Mouse (Mus musculus): Measurements from ENCODE around the gene Eno1. TPM values are rescaled to one million over a fixed set of nuclear protein-coding genes. Genes with fewer than 3 reads are reported as not detected.

Eno1 gene
- polyA plus RNA-seq, 1 experiment from 2014 or later = 935 TPM

DNA sequence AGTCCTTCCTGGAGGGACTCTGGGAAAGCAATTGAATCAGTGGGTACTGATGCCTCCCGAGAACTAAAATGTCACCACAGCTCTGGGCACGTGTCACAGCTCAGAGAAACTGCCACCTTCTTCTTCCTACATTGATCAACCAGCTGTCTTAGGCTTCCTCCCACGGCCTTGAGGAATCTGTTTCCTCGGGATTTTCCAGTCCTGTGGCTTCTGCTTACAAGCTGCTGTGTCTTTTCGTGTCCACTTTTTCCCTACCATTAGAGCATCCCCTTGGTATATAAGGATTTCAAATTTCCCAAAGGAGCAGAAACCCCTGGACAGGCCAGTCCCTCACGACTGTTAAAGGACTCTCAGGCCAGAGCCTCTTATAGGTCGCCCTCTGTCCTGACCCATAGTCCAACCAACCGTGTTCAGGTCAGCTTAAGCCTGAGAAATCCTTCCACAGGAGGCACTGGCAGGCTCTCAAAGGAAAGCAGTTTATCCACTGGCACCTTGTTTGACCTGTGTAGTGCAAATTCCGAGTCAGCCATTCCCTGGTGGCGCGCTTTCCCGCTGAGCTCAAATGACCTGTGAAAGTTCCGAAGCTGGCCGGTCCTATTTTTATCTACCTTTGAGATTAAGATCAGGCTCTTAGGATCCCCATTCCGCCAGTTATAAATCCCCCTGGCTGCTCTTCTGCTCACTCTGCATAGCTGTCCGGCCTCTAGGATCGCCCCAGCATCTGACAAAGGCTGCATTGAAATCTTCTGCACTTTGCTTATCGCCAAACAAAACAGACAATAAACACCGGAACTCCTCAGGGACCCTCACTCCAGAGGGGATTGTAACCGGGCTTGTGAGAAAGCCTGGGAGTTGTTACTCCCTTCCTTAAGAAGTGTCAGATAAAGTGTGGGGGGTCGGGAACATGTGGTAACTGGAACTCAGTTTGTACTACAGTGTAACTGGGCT is 5.8 kb upstream of the Eno1 start:
- H3K4me2 ChIP-seq (ENCODE audit: low read length) = no peak overlapping the region
- no peaks in the 10 kb centered on the region for H3K36me3 ChIP-seq (ENCODE audit: control insufficient read depth, insufficient read depth, low read length)
- 6% methylated on average over 21 of the region's 21 CpGs for WGBS
- no peaks in the 10 kb centered on the region for H3K9me3 ChIP-seq (ENCODE audit: control insufficient read depth, low read length)
- peaks cover 8% of the 10 kb centered on the region; the same call in 1 of the 2 replicates for H3K4me1 ChIP-seq (ENCODE audit: control insufficient read depth, insufficient read depth, low read length)
- no peak overlapping the region for H3K9ac ChIP-seq (replicated peaks; ENCODE audit: low read length)
- no peak overlapping the region for H3K4me3 ChIP-seq (replicated peaks; ENCODE audit: low read depth, low read length)
- H3K27me3 ChIP-seq (ENCODE audit: control insufficient read depth, insufficient read depth, low read length) = no peaks in the 10 kb centered on the region
- no peak overlapping the region for H3K27ac ChIP-seq (replicated peaks; ENCODE audit: low read depth, low read length)
- DNase-seq (no peak), ATAC-seq (ENCODE audit: low FRiP score, low TSS enrichment) (no peak)

DNA sequence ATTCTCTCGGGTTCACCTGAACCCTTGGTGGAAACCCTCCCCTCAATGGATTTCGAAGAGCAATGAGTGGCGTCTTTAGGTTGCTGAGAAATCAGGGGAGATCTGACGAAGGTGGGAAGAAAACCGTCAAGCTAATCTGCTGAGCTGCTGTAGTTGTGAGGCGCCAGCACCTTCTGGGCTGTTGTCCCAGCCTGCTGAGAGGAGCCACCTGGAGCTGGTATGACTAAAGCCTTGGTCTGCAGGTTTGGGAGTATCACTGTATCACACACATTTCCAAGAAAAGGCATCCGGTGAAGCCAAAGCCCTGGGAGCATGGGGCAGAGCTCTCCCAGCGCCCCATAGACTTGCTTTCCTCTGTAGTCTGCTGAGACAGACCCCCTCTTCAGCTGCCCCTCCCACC is 4.7 kb upstream of the Eno1 start:
- WGBS = 67% methylated on average over 8 of the region's 8 CpGs

DNA sequence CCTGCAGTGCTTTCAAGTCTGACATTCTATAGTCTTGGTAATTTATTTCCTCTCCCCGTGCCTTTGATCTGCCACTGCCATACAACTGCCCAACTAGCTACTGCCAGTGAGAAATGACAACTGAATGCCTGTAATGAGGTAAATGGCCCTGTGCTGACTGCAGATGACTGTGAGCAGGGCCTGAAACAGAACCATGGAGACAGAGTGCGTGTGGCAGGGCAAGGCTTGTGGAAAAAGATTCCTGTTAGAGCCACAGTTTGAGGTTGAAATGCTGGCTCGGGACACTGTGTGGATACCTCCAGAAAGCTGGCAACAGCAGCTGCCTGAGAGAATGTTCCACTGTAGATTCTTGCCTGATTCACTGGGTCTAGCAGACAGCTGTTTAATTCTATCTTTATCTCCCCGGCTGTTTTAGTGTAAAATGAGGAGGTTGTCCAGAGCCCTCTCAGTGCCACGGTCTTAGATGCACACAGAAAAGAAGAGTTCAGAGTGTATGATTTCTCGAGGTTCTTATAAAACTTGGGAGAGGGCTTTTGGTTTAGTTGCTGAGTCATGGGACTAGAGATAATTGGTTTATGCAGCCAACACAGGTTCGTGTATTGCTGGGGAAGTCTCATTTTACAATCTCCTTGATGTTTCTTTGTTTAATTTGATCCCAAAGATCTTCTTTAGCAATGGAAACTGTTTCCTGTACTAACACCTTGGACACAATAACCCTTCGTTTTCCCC is 1.8 kb upstream of the Eno1 start:
- H3K27ac ChIP-seq (replicated peaks; ENCODE audit: low read depth, low read length) = no peak overlapping the region
- no peak overlapping the region for H3K4me2 ChIP-seq (ENCODE audit: low read length)
- H3K27me3 ChIP-seq (ENCODE audit: control insufficient read depth, insufficient read depth, low read length) = no peaks in the 10 kb centered on the region
- peaks cover 33% of the 10 kb centered on the region for H3K4me1 ChIP-seq (ENCODE audit: control insufficient read depth, insufficient read depth, low read length)
- DNase-seq (no peak), ATAC-seq (ENCODE audit: low FRiP score, low TSS enrichment) (no peak)
- no peaks in the 10 kb centered on the region for H3K9me3 ChIP-seq (ENCODE audit: control insufficient read depth, low read length)
- H3K36me3 ChIP-seq (ENCODE audit: control insufficient read depth, insufficient read depth, low read length) = no peaks in the 10 kb centered on the region
- no peak overlapping the region for H3K9ac ChIP-seq (replicated peaks; ENCODE audit: low read length)
- WGBS = 36% methylated on average over 8 of the region's 8 CpGs
- H3K4me3 ChIP-seq (replicated peaks; ENCODE audit: low read depth, low read length) = no peak overlapping the region

More for the DNA sequence above, 4.7 kb upstream of the Eno1 start:
- Histone ChIP-seq H3K9ac (replicated peaks; ENCODE audit: low read length) (no peak overlapping the region), H3K4me1 (ENCODE audit: control insufficient read depth, insufficient read depth, low read length) (peaks cover 13% of the 10 kb centered on the region), H3K4me2 (ENCODE audit: low read length) (no peak overlapping the region), H3K4me3 (replicated peaks; ENCODE audit: low read depth, low read length) (no peak overlapping the region), H3K27me3 (ENCODE audit: control insufficient read depth, insufficient read depth, low read length) (no peaks in the 10 kb centered on the region), H3K27ac (replicated peaks; ENCODE audit: low read depth, low read length) (no peak overlapping the region), H3K9me3 (ENCODE audit: control insufficient read depth, low read length) (no peaks in the 10 kb centered on the region), H3K36me3 (ENCODE audit: control insufficient read depth, insufficient read depth, low read length) (no peaks in the 10 kb centered on the region)
- ATAC-seq (ENCODE audit: low FRiP score, low TSS enrichment) (no peak), DNase-seq (no peak)

DNA sequence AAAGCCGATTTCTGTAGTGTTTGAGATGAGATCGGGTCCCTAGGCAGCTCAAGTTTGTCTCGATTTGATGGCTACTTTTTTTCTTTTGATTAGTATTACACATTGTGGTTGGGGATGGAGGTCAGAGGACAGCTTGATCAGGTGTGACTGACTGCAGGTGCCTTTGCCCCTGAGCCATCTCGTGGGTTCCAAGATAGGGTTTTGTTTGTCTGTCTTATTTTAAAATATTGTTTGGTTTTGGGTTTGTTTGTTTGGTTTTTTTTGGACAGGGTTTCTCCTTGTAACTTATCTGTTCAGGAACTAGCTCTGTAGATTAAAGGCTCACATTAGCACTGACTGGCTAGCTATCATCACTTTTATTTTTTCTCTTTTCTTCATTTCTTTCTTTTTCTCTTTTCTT is 936 bp upstream of the Eno1 start:
- DNase-seq = no peak
- Histone ChIP-seq H3K4me1 (ENCODE audit: control insufficient read depth, insufficient read depth, low read length) (peaks cover 34% of the 10 kb centered on the region), H3K27ac (replicated peaks; ENCODE audit: low read depth, low read length) (no peak overlapping the region), H3K36me3 (ENCODE audit: control insufficient read depth, insufficient read depth, low read length) (peaks cover 3% of the 10 kb centered on the region; the same call in 1 of the 2 replicates), H3K4me3 (replicated peaks; ENCODE audit: low read depth, low read length) (no peak overlapping the region), H3K27me3 (ENCODE audit: control insufficient read depth, insufficient read depth, low read length) (no peaks in the 10 kb centered on the region), H3K9me3 (ENCODE audit: control insufficient read depth, low read length) (no peaks in the 10 kb centered on the region), H3K4me2 (ENCODE audit: low read length) (no peak overlapping the region), H3K9ac (replicated peaks; ENCODE audit: low read length) (no peak overlapping the region)
- no peak for ATAC-seq (ENCODE audit: low FRiP score, low TSS enrichment)
- WGBS = 79% methylated on average over 4 of the region's 4 CpGs

DNA sequence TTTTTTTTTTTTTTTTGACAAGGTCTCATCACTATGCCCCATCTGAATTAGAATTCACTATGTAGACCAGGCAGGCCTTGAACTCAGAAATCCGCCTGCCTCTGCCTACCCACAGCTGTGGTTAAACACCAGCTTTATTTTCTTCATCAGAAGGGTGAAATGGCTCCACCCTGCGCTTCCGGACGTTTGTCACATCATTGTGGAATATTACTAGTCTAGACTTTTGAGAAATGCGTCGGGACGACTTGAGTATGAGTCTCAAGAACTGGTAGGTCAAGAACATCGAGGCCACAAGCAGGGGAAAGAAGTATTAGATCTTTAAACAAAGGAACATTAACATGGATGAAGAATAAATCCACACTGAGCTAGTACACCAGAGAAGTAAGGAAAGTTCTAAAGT is 490 bp upstream of the Eno1 start:
- DNase-seq (no peak), ATAC-seq (ENCODE audit: low FRiP score, low TSS enrichment) (no peak)
- Histone ChIP-seq H3K4me2 (ENCODE audit: low read length) (peak overlapping the region; percentile 86), H3K9me3 (ENCODE audit: control insufficient read depth, low read length) (no peaks in the 10 kb centered on the region), H3K27me3 (ENCODE audit: control insufficient read depth, insufficient read depth, low read length) (no peaks in the 10 kb centered on the region), H3K27ac (replicated peaks; ENCODE audit: low read depth, low read length) (peak overlapping the region; percentile 100), H3K4me1 (ENCODE audit: control insufficient read depth, insufficient read depth, low read length) (peaks cover 30% of the 10 kb centered on the region), H3K4me3 (replicated peaks; ENCODE audit: low read depth, low read length) (peak overlapping the region; percentile 50), H3K9ac (replicated peaks; ENCODE audit: low read length) (peak overlapping the region; percentile 91; the same call in 1 of the 2 replicates), H3K36me3 (ENCODE audit: control insufficient read depth, insufficient read depth, low read length) (peaks cover 7% of the 10 kb centered on the region)
- WGBS = 82% methylated on average over 8 of the region's 8 CpGs

DNA sequence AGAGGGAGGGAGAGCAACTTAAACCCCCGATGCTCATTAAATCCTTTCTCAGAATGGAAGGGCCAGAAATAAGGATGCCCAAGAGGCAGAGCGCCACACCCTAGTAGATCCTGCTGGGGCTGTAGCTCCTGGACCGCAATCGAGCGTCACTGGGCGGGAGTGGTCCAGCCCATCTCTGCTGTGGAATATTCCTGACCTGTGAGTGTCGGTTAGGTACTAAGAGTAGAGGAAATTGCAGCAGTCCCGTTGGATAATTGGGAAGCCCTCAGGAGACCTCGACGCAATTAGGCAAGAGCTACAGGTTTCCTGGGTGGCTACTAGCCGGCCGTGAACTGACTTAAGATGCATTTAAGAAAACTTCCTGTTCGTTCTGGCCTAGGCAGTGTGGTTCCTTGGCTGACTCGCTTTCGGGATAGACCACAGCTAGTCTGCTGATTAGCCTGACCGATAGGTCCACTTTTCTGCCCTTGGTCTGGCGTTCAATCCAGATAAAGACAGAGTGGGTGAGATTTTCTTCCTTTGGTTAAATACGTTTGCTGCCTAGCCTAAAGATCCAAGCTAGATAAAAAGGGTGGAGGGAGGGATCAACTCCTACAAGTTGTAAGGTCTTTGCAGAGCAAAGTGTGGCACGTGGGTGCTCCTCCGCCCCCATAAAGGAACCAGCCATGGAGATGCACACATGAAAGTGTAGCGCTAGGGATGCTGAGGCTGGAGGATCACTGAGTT is 1.3 kb downstream of the Eno1 start:
- Histone ChIP-seq H3K27ac (replicated peaks; ENCODE audit: low read depth, low read length) (peak overlapping the region; percentile 100), H3K27me3 (ENCODE audit: control insufficient read depth, insufficient read depth, low read length) (no peaks in the 10 kb centered on the region), H3K4me3 (replicated peaks; ENCODE audit: low read depth, low read length) (peak overlapping the region; percentile 50), H3K9me3 (ENCODE audit: control insufficient read depth, low read length) (no peaks in the 10 kb centered on the region), H3K36me3 (ENCODE audit: control insufficient read depth, insufficient read depth, low read length) (peaks cover 25% of the 10 kb centered on the region), H3K9ac (replicated peaks; ENCODE audit: low read length) (peak overlapping the region; percentile 91), H3K4me1 (ENCODE audit: control insufficient read depth, insufficient read depth, low read length) (peaks cover 28% of the 10 kb centered on the region), H3K4me2 (ENCODE audit: low read length) (peak overlapping the region; percentile 86)
- WGBS = under 1% methylated on average over 21 of the region's 21 CpGs
- DNase-seq = peak; percentile 51
- ATAC-seq (ENCODE audit: low FRiP score, low TSS enrichment) = no peak

DNA sequence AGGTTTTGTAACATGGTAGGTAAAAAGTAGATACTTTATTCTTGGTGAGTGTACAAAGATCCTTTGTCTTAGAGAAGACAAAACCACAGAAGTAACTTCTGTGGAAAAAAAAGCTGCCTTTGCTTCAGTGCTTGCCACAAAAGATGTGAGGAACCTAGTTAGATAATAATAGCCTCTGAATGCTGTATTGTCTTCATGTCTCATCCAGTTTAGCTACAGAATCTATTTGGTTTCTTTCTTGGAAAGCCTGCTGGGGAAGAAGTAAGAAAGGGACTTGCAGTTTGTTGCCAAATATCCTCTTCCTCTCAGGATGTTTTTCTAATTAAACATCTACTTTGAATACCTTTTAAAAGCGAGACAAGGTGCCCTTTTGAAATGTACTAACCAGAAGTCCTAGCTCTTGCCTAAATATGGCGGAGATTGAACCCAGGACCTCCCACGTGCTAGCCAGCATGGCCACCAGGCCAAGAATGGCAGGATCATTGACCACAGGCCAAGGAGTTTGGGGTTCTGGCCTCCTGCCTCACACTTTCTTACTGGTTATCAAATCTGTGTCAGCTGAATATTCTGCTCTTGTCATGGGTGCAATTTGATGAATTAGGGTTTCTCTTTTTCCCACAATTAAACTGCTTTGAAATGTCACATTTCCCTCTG is 2.0 kb downstream of the Eno1 start:
- ATAC-seq (ENCODE audit: low FRiP score, low TSS enrichment) = no peak
- H3K27ac ChIP-seq (replicated peaks; ENCODE audit: low read depth, low read length) = no peak overlapping the region
- H3K4me3 ChIP-seq (replicated peaks; ENCODE audit: low read depth, low read length) = peak overlapping the region; percentile 50
- H3K9ac ChIP-seq (replicated peaks; ENCODE audit: low read length) = peak overlapping the region; percentile 91; the same call in 1 of the 2 replicates
- H3K4me1 ChIP-seq (ENCODE audit: control insufficient read depth, insufficient read depth, low read length) = peaks cover 28% of the 10 kb centered on the region
- no peaks in the 10 kb centered on the region for H3K27me3 ChIP-seq (ENCODE audit: control insufficient read depth, insufficient read depth, low read length)
- WGBS = 5% methylated on average over 3 of the region's 3 CpGs
- H3K36me3 ChIP-seq (ENCODE audit: control insufficient read depth, insufficient read depth, low read length) = peaks cover 32% of the 10 kb centered on the region
- DNase-seq = no peak
- peak overlapping the region; percentile 86 for H3K4me2 ChIP-seq (ENCODE audit: low read length)
- no peaks in the 10 kb centered on the region for H3K9me3 ChIP-seq (ENCODE audit: control insufficient read depth, low read length)

DNA sequence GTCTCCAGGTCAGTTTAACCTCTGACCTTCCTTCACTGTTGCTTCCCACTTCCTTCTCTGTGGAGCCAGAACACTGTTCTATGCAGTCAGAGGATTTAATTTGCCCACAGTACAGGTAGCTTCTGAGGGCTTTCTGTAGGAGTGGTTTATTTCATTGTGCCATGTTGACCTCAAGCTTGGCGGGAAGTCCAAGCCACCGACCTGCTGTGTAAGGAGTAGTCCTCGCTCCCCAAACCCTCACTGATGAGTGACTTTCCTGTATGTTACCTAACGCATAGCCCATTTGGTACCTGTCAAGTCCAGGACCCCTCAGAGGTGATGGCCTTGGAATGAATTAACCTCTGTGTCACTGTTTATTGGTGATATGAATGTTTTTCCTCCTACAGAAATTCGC is 2.6 kb downstream of the Eno1 start:
- Histone ChIP-seq H3K27ac (replicated peaks; ENCODE audit: low read depth, low read length) (no peak overlapping the region), H3K4me2 (ENCODE audit: low read length) (peak overlapping the region; percentile 86), H3K9me3 (ENCODE audit: control insufficient read depth, low read length) (no peaks in the 10 kb centered on the region), H3K4me3 (replicated peaks; ENCODE audit: low read depth, low read length) (peak overlapping the region; percentile 50), H3K27me3 (ENCODE audit: control insufficient read depth, insufficient read depth, low read length) (no peaks in the 10 kb centered on the region), H3K4me1 (ENCODE audit: control insufficient read depth, insufficient read depth, low read length) (peaks cover 28% of the 10 kb centered on the region), H3K36me3 (ENCODE audit: control insufficient read depth, insufficient read depth, low read length) (peaks cover 37% of the 10 kb centered on the region), H3K9ac (replicated peaks; ENCODE audit: low read length) (peak overlapping the region; percentile 91; the same call in 1 of the 2 replicates)
- no peak for ATAC-seq (ENCODE audit: low FRiP score, low TSS enrichment)
- no peak for DNase-seq
- WGBS = 37% methylated on average over 5 of the region's 5 CpGs

Measured in midbrain, embryonic 14.5 days (tissue).